Mouse (Mus musculus) spleen, adult 12 weeks (tissue): ENCODE results near the gene Bbs9.

Experiments
- DNase-seq: peaks from one replicate; pipeline ENCODE4 v3.0.0; 2022; ENCODE audit warnings: low spot score

Bbs9 gene

DNA sequence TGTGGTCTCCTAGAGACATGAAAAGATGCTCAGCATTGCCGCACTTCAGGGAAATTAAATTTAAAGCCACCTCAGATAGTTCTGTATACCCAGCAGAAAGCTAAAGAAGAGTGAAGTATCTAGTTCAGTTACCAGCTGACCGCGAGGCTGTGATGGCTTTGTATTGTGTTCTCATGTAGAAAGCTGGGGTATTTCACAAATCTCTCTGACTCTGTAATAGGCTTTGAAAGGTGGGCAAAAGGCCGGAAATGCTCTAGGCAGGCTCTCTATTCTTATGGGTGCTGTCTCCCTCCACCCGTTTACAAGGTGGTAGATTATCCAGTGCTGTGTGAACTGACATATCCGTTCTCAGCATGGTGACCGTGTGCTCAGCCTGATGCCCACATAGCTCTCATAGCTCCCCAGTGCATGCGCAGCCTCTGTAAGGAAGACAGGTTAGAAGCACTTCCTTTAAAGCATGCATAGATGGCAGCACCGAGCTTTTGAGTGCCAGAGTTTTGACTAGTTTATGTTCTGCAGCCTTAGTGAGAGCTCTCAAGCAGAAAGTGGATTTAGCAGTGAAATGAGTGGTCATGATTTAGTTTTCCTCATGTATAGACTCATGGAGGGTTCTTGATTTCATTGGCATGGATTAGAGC is 57.4 kb downstream of the Bbs9 start:
- DNase-seq, result no peak

DNA sequence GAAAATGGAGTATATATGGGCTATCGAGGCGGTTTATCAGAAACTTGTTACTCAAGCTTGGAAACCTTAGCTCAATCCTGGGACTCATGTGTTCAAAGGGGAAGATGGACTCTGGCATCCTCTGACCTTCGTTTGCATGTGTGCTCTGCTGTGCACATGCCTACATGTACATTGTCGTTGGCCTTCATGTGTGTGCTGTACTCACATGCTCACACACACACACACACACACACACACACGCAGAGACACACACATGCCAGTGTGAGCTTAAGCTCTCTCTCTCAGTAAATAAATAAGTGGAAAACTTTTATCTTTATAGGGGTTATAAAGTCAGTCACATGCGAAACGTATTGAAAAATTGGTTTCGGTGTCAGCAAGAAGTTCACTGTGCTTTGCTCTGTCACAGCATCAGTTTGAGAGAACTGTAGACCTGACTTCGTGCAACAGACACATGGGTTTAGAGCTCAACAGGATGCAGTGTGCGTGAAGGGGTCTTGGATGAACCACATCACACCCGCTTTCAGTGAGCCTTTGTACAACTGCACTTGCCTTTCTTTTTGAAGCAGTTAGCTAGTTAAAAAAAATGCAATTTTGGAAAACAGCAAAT is 62.4 kb downstream of the Bbs9 start:
- DNase-seq, result no peak

DNA sequence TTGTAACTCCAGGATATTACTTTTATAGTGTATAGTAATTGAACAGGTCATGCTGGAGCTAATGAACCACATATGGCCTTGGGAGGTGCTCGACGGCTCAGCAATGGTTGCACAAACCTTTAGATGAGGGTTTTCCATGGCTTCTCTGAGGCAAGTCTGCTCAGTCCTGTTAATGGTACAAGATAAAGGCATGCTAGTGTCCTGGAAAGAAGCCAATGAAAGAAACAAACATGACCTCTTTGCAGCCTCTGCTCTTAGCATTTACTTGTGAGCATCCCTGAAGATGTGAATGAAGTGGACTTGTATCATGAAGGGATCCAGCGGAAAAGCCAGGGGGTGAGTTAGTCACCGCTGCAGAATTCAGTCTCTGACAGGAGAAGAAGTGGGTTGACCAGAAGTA is 64.0 kb downstream of the Bbs9 start:
- DNase-seq, result no peak

DNA sequence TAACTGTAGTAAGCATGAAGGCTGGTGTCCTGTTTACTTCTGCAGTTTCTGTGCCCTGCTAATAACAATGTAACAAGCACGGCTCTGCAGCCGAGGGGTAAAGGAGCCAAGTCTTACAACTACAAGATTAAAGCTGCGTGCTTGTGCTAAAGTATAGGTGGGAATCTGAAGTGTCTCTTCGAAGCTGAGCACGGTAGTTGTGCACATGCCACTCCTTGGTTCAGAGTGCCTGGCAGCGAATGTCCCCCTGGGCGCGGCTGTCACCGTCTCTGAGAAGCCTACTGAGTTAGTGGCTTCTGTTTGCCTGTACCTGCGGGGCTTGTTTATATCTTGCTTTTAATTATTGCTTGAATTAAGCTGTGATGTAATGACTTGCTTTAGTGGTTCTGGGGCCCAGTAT is 65.6 kb downstream of the Bbs9 start:
- no peak for DNase-seq

DNA sequence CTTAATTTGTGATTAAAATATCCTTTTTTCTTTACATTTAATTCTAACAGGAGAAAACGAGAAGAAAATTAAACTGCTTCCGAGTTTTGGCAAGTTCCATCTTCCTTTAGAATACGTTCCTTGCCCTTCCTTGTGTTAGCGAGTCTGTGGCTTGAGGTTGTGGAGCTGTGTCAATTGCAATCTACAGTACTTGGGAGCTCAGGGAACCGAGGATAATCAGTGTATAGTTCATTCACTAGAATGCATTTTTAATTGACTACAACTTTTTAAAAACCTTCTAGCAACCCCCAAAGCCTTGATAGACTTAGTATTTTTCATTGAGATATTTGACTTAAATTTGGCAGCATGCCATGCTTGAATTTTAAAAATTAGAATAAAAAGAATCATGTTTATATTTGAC is 68.0 kb downstream of the Bbs9 start:
- DNase-seq, result no peak

DNA sequence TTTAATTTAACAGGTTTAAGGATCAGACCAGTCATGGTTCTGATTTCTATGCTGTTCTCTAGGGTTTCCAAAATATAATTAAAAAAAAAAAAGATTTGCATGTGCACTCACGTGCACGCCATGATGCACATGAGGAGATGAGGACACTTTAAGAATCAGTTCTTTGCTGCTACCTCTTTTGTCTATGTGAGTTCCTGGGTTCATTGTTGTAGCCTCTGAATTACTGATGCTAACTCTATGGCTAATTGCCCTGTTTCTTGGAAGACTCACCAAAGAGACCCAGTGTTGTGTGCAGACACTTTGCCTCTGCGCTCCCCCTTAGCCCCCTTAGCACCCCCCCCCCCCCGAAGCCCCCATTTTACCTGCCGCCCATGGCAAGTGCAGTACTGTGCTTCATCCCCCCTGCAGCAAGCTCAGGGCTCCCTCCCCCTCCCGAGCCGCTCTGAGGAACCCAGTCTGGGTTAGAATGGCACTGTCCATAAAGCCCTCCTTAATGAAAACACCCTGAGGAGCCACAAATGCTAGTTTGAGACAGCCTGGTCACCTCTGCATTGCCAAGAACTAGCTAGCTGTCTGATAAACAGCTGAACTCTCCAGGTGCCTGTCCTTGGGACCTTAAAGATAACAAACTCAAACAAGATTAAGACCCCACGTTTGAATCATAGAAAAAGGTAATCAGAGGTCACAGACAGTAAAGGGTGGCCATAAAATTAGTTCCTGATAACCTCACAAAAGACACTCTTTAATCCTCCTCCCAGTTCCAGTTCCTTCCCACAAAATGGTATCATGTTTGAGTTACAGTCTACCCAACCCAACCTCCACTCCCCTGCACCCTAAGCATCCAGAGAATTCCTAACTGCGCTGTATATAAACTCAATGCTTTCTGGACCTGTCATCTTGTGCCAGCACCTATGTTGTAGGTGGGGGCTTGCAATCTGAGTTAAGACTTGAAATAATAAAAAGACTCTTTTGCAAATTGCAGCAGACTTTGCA is 69.1 kb downstream of the Bbs9 start:
- no peak for DNase-seq

DNA sequence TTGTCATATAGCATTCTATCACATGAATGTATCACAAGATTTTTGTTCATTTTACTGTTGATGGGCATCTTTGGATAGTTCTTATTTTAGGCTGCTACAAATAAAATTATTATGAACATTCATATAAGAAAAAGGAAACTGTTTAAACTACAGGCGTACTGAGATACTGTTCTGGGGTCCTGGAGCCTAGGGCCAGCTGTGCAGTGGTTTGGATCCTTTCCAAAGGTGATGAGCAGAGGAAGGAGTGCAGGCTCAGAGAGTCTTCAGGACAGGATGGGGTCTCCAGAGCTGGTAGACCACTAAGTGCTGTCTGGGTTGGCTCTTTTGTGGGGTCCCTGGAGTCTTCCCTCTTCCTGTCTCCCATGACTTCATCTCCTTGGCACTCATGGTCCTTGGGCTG is 75.8 kb downstream of the Bbs9 start:
- DNase-seq, result no peak

DNA sequence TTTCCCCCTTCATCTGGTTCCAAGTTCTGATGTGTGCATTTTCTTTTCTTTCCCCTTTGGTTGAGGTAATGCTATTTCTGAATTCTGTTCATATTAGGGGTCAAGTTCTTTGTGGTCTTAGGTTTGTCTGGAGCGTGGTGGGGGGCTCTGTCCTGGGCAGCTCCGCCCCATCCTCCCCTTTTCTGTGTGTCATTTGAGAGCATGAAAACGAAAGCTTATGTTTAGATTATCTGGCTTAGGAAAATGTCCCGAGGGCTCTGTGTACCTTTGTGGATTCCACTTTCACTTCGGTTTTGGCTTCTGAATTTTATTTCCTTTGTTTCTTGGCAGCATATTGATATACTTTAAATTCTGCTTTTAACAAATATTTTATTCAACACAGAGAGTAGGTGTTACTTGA is 80.6 kb downstream of the Bbs9 start:
- DNase-seq, result no peak

DNA sequence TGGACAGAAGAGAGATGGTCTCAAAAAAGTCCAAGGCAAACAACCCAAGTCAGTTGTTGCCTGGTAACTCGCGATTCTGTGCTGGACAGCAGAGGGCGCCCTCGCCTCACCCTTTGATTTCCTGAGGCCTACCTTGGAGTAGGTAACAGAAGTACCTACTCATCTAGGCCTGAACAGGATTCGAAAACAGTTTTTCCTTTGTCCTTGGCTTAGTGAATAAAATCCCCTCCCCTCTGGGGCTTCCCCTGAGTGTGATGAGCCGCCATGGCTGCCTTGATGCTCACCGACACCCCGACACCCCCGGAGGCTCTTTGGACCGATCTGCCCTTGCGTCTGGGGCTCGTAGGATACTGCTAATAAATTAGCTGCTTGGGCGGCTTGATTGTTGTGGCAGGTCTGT is 82.0 kb downstream of the Bbs9 start:
- peak; percentile 27 for DNase-seq

DNA sequence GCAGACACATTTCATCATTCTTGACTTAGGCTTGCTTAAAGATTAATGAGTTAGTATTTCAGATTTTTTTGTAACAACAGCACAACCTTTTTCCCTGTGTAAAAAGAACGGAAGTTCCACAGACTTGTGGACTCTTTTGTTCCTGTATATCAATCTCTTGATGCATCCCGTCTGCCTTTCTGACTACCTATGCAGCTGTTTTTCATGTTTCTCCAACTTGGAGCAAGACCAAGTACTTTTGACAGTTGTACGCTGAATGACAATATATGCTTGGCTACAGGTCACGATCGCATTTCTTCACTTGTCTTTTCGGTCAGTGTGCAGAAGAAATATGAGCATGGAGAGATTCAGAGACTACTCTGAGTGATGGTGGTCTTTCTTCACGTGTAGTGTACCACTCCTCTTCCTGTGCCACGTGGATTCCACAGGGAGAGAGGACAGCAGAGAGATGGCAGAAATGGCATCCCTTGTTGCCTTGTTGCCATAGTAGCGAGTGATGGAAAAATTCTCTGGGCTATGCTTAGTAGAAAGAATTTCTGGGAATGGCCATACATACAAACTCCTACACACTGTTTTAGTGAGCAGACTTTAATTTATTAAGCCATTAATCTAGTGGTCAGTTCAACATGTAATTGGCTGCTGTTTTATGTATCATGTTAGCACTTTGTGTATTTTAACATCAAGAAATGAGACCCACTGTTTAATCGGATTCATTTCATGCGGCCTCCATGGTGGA is 88.3 kb downstream of the Bbs9 start:
- DNase-seq, result no peak

DNA sequence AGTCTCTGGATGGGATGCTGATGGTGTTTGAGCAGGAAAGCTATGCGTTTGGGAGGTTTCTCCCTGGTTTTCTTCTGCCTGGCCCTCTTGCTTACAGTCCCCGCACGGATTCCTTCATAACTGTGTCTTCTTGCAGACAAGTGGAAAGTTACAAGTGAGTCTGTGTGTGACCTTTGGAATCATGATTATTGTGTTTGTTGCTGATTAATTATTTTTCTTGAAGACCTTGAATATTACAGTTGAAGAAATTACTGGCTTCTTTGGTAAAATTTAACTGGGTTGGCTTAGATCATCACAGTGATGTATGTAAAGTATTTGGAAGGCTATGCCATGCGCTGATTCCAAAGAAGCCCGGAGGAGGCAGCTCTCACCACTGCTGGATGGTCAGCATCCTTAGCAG is 92.2 kb downstream of the Bbs9 start:
- DNase-seq, result no peak

DNA sequence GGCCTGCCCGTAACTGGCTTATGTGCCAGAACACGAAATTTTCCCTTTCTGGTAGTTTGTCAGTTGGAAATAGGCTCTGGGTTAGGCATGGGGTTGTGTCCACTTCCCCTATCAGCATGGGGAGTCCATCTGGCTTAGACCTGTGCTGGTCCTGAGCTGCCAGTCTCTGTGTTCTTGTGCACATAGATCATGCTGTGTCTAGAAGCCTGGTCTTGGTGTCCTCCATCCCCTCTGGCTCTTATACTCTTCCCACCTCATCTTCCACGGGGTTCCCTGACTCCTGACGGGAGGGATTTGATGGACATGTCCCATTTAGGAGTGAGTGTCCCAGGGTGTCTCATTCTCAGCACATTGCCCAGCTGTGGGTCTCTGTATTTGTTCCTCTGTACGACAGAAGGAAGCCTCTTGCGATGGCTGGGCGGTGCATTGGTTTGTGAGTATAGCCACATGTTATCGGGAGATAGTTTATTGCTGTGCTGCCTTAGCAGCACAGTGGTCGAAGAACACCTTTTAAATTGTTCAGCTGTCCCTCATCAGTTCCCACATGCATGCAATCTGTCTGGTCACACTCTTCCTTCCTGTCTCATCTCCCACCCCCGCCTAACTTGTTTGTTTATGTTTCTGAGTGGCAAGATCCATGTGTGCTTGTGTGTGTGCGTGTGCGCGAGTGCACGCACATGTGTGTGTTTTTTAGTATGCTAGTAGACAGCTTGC is 101.1 kb downstream of the Bbs9 start:
- no peak for DNase-seq

DNA sequence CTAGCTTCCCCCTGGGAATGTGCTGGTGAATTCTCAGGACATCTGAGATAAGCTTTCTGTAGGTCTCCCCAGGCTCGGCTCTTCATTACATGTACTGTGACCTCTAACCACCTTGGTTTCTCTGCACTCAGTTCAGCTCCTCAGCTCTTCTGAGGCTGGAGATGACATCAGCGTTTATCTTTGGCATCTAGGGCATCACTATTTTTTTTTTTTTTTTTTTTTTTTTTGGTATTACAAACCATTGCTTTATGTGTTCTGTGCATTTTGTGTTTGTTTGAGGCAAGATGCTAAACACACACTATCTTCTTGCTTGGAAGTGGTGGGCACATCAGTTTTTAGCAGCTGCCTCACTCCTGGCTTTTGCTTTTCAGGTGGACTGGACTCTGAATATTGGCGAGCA is 102.8 kb downstream of the Bbs9 start:
- no peak for DNase-seq

DNA sequence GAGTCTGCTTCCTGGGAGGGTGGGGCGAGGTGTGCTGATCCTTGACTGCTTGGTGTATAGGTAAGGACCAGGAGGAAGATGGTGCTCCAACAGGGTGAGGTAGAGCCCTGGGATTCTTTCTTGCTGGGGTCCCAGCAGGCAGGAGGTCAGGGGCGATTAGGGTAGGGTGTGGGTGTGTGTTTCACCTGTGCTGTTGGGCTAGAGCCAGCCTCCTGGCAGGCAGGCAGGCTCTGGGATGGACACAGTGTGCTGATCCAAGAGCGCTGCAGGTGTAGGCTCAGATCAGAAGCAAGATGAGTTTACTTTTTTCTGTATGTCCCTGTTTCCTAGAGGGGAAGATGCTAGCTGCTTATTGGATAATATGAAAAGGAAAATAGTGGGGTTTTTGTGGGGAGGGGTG is 108.7 kb downstream of the Bbs9 start:
- DNase-seq, result no peak

DNA sequence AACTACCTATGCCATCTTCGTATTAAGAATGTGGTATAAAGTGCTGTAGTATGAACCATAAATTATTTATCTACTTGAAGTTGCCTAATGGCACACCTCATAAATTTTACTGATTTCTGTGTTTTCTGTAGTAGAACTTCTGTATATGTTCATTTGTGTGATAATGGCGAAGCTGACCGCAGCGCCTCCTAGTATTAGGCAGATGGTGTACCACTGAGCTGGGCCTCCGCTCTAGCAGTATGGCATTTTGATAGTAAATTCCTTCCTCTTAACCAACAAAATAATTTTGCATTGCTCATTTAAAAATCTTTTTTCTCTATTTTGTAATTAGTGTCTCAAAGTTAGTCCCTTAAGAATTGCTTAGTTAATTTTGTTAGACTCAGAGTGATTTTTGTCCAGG is 117.5 kb downstream of the Bbs9 start:
- DNase-seq, result no peak

DNA sequence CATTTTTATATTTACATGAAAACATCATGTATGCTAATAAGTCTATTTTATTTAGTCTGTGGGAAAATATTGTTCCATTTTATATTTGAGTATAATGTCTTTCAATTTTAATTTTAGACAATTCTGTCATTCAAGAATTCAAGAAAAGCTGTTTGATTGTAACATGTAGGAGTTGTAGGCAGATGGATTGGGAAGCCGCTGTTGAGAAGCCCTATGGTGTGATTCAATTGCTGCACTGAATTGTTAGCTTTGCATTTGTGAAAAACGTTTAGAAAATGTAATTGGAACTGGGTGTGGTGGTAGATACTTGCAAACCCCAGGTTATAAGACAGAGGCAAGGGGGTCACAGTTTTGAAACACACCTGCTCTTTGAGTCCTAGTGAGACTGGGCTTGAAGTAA is 121.1 kb downstream of the Bbs9 start:
- no peak for DNase-seq

DNA sequence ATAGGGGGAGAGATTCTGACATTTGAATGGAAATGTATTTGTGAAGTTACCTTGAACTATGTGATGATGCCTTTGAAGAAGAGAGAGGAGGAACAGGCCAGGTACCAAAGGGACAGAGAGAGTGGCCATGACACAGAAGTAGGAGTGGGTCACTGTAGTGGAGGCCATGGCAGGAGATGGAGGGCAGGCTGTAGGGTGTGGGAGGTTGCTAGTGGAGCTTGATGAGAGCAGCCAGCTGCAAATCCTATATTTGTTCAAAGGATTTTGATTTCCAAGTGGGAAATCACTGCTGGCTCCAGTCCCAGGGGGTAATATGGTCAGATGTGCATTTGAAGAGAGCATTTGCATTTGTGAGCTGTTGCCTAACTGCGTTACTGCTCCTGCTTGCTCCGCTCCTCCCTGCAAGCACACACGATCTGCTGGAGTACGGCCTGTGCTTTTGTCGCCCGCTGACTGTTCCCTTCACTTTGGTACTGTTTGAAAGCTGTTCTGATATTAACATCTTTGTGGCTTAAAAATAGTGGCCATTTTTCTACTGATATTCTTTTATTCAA is 137.8 kb downstream of the Bbs9 start:
- no peak for DNase-seq

DNA sequence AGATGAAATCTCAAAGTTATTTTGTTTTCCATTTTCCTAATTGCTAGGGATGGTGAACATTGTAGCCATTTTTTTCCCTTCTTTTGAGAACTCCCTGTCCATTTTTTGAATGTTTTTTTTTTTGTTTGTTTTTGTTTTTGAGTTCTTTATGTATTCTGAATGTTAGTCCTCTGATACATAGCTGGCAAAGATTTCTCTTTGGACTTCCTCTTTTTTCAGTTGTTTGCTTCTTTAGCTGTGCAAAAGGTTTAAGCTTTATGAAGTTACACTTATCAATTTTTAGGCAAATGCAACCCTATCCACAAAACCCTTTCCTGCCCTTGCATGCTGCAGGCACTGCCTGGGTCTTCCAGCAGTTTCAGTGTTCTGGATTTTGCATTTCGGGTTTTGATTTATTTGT is 143.7 kb downstream of the Bbs9 start:
- DNase-seq, result no peak

DNA sequence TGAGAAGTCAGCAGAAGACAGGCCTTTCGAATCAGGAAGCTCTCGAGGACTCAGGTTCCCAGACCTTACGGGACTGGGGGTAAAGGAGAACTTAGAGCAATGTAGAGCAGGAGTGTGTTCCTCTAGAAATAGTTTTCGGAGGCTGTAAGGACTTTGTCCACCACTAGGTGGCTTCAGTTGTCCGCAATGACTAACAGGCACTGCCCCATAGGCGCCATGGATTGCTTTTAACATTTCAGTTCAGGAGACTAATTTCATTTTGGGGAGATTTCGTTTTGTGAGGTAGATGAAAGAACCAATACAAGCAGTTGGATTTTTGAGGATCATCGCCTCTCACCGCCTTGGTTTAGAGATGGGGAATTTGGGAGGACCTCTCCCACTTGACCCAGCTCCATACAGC is 149.5 kb downstream of the Bbs9 start:
- no peak for DNase-seq

DNA sequence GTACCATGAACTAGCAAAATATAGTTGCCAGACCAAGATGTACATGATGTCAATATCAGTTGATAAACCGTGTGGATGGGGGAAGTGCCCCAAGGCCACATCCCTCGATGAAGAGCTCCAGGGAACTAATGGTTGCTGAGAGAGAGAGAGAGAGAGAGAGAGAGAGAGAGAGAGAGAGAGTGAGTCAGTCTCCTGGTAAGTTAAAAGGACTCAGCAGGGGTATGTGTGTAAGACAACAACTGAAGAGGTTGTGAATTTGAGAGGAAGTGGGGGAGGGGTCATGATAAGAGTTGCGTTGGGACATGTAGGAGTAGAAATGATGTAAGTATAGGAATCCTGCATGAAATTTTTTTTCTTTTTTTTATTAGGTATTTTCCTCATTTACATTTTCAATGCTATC is 150.5 kb downstream of the Bbs9 start:
- no peak for DNase-seq

DNA sequence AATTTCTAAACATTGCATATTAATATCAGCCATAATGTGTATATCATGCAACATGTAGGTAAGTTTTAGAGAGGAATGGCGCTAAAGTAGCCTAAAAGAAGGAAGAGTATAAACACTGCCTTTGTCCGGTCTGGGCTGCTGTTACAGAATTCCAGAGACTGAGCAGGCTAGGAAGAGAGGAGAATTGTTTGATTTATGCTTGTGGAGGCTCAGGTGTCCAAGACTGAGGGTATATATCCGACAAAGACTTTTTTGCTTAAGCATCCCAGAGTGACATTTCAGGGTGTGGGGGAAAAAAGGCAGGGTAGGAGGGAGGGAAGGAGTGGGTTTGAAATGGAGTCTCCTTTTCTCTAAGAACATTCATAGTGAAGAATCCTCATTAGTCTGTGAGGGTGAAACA is 152.4 kb downstream of the Bbs9 start:
- DNase-seq, result no peak
